Mouse (Mus musculus): ENCODE results near the gene Arpc3. TPM values are rescaled to one million over a fixed set of nuclear protein-coding genes. Genes with fewer than 3 reads are reported as not detected.

The Arpc3 gene
- total and polyA plus RNA-seq, 2 experiments from 2014 or later, result 134 to 188 TPM

GRCm38 (mm10) chr5:122401303-122401640 is 9.6 kb downstream of the Arpc3 start:
- H3K4me1 ChIP-seq (ENCODE audit: insufficient read depth, low read length), result no peaks in the 10 kb centered on the region
- no peak overlapping the region for H3K4me2 ChIP-seq (ENCODE audit: low read depth, low read length, poor library complexity, severe bottlenecking)
- WGBS, result 11% methylated on average over 8 of the region's 8 CpGs
- no peak overlapping the region for H3K4me3 ChIP-seq (ENCODE audit: low read depth, low read length)
- H3K27ac ChIP-seq (ENCODE audit: low read depth, low read length), result no peak overlapping the region
- H3K9ac ChIP-seq (replicated peaks; ENCODE audit: low read length, poor library complexity, severe bottlenecking), result no peak overlapping the region
- no peaks in the 10 kb centered on the region for H3K27me3 ChIP-seq (ENCODE audit: insufficient read depth, low read length)
- H3K36me3 ChIP-seq (ENCODE audit: insufficient read depth, low read length), result peaks cover 59% of the 10 kb centered on the region
- ATAC-seq (ENCODE audit: low FRiP score) (no peak), DNase-seq (ENCODE audit: low spot score) (peak; percentile 71)
- no peaks in the 10 kb centered on the region for H3K9me3 ChIP-seq (ENCODE audit: low read length)
- peak; percentile 89 for TF ChIP-seq CTCF (IDR thresholded peaks at IDR 0.05)

GRCm38 (mm10) chr5:122402160-122402559 is 10.5 kb downstream of the Arpc3 start:
- Histone ChIP-seq H3K27ac (ENCODE audit: low read depth, low read length) (no peak overlapping the region), H3K4me2 (ENCODE audit: low read depth, low read length, poor library complexity, severe bottlenecking) (no peak overlapping the region), H3K27me3 (ENCODE audit: insufficient read depth, low read length) (no peaks in the 10 kb centered on the region), H3K9me3 (ENCODE audit: low read length) (no peaks in the 10 kb centered on the region), H3K4me1 (ENCODE audit: insufficient read depth, low read length) (no peaks in the 10 kb centered on the region), H3K4me3 (ENCODE audit: low read depth, low read length) (no peak overlapping the region), H3K36me3 (ENCODE audit: insufficient read depth, low read length) (peaks cover 63% of the 10 kb centered on the region), H3K9ac (replicated peaks; ENCODE audit: low read length, poor library complexity, severe bottlenecking) (no peak overlapping the region)
- WGBS, result 87% methylated on average over 13 of the region's 13 CpGs
- ATAC-seq (ENCODE audit: low FRiP score) (no peak), DNase-seq (ENCODE audit: low spot score) (peak; percentile 24)
- no peak for TF ChIP-seq CTCF (IDR thresholded peaks at IDR 0.05)

GRCm38 (mm10) chr5:122402772-122403171 is 11.1 kb downstream of the Arpc3 start:
- no peak for TF ChIP-seq CTCF (IDR thresholded peaks at IDR 0.05)
- H3K27ac ChIP-seq (ENCODE audit: low read depth, low read length), result no peak overlapping the region
- DNase-seq (ENCODE audit: low spot score) (peak; percentile 80), ATAC-seq (ENCODE audit: low FRiP score) (no peak)
- peaks cover 57% of the 10 kb centered on the region for H3K36me3 ChIP-seq (ENCODE audit: insufficient read depth, low read length)
- H3K9ac ChIP-seq (replicated peaks; ENCODE audit: low read length, poor library complexity, severe bottlenecking), result no peak overlapping the region
- H3K9me3 ChIP-seq (ENCODE audit: low read length), result no peaks in the 10 kb centered on the region
- no peak overlapping the region for H3K4me3 ChIP-seq (ENCODE audit: low read depth, low read length)
- H3K27me3 ChIP-seq (ENCODE audit: insufficient read depth, low read length), result no peaks in the 10 kb centered on the region
- no peak overlapping the region for H3K4me2 ChIP-seq (ENCODE audit: low read depth, low read length, poor library complexity, severe bottlenecking)
- 88% methylated on average over 5 of the region's 5 CpGs for WGBS
- H3K4me1 ChIP-seq (ENCODE audit: insufficient read depth, low read length), result no peaks in the 10 kb centered on the region

- TF ChIP-seq CTCF (IDR thresholded peaks at IDR 0.05), result no peak
- H3K9ac ChIP-seq (replicated peaks; ENCODE audit: low read length, poor library complexity, severe bottlenecking), result no peak overlapping the region
- H3K9me3 ChIP-seq (ENCODE audit: low read length), result no peaks in the 10 kb centered on the region
- peaks cover 57% of the 10 kb centered on the region for H3K36me3 ChIP-seq (ENCODE audit: insufficient read depth, low read length)
- no peak overlapping the region for H3K27ac ChIP-seq (ENCODE audit: low read depth, low read length)
- H3K27me3 ChIP-seq (ENCODE audit: insufficient read depth, low read length), result no peaks in the 10 kb centered on the region
- ATAC-seq (ENCODE audit: low FRiP score), result no peak
- WGBS, result 95% methylated on average over 12 of the region's 12 CpGs
- no peak for DNase-seq (ENCODE audit: low spot score)
- H3K4me3 ChIP-seq (ENCODE audit: low read depth, low read length), result no peak overlapping the region
- H3K4me2 ChIP-seq (ENCODE audit: low read depth, low read length, poor library complexity, severe bottlenecking), result no peak overlapping the region
- H3K4me1 ChIP-seq (ENCODE audit: insufficient read depth, low read length), result no peaks in the 10 kb centered on the region
Observed at GRCm38 (mm10) chr5:122403362-122403761, 11.7 kb downstream of the Arpc3 start.

GRCm38 (mm10) chr5:122405537-122405936 is 13.9 kb downstream of the Arpc3 start:
- no peak for DNase-seq (ENCODE audit: low spot score)
- peaks cover 54% of the 10 kb centered on the region for H3K36me3 ChIP-seq (ENCODE audit: insufficient read depth, low read length)
- H3K4me1 ChIP-seq (ENCODE audit: insufficient read depth, low read length), result no peaks in the 10 kb centered on the region
- H3K27ac ChIP-seq (ENCODE audit: low read depth, low read length), result no peak overlapping the region
- WGBS, result 96% methylated on average over 10 of the region's 10 CpGs
- no peak for ATAC-seq (ENCODE audit: low FRiP score)
- H3K4me3 ChIP-seq (ENCODE audit: low read depth, low read length), result no peak overlapping the region
- H3K9me3 ChIP-seq (ENCODE audit: low read length), result no peaks in the 10 kb centered on the region
- H3K4me2 ChIP-seq (ENCODE audit: low read depth, low read length, poor library complexity, severe bottlenecking), result no peak overlapping the region
- H3K27me3 ChIP-seq (ENCODE audit: insufficient read depth, low read length), result no peaks in the 10 kb centered on the region
- no peak overlapping the region for H3K9ac ChIP-seq (replicated peaks; ENCODE audit: low read length, poor library complexity, severe bottlenecking)
- TF ChIP-seq CTCF (IDR thresholded peaks at IDR 0.05), result no peak

- H3K27me3 ChIP-seq (ENCODE audit: insufficient read depth, low read length), result no peaks in the 10 kb centered on the region
- no peak overlapping the region for H3K9ac ChIP-seq (replicated peaks; ENCODE audit: low read length, poor library complexity, severe bottlenecking)
- ATAC-seq (ENCODE audit: low FRiP score), result no peak
- no peak for DNase-seq (ENCODE audit: low spot score)
- no peak overlapping the region for H3K27ac ChIP-seq (ENCODE audit: low read depth, low read length)
- H3K36me3 ChIP-seq (ENCODE audit: insufficient read depth, low read length), result peaks cover 23% of the 10 kb centered on the region
- H3K9me3 ChIP-seq (ENCODE audit: low read length), result no peaks in the 10 kb centered on the region
- H3K4me3 ChIP-seq (ENCODE audit: low read depth, low read length), result no peak overlapping the region
- WGBS, result 86% methylated on average over 19 of the region's 19 CpGs
- no peaks in the 10 kb centered on the region for H3K4me1 ChIP-seq (ENCODE audit: insufficient read depth, low read length)
- TF ChIP-seq CTCF (IDR thresholded peaks at IDR 0.05), result peak; percentile 42
- H3K4me2 ChIP-seq (ENCODE audit: low read depth, low read length, poor library complexity, severe bottlenecking), result no peak overlapping the region
Observed at GRCm38 (mm10) chr5:122409692-122410645, 18.3 kb downstream of the Arpc3 start.
